In the genomic region with DNA sequence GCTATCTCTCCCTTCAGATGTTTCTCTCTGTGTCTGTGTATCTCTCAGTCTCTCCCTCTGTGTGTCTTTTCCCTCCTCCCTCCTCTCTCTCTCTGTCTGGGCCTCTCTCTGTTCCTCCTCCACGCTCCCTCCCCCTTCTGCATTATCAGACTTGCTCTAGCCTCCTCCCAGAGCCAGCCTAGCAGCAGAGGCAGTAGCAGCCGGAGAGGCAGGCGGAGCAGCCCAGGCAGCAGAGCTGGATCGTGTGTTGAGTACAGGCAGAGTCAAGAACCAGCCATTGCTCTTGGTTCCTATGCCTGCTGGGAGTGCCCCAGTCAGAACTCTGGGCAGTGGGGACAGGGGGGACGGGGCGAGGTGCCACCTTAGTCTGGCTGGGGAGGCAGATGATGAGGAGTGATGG, we compare ENCODE assay signal across 9 mouse cellular contexts. TPM values are rescaled to one million over a fixed set of nuclear protein-coding genes. Genes with fewer than 3 reads are reported as not detected.
DNase-seq lines count a peak whose midpoint lies in the region; ATAC-seq and TF ChIP-seq lines count a peak whose summit lies in the region.
"Had no signal": no experiment of that assay in that cellular context is flagged by ENCODE, and none has a peak within 500 bp of the region (broad histone marks: within the 10 kb centered on the region; RNA-seq: fewer than 3 reads in every experiment).

A gene (plus strand): TSS at position 163 of the 400 bp plus-strand sequence.

- H3K9ac ChIP-seq in hindbrain, postnatal 0 days (replicated peaks; ENCODE audit: low read length): 0 out of 2 replicates have a peak within 1 kb of the TSS, but pooled peaks have one; percentile 31
- no peak within 1 kb of the TSS for H3K9ac ChIP-seq in liver, embryonic 12.5 days
- H3K9ac ChIP-seq: embryonic facial prominence, embryonic 13.5 days had no signal

- no peaks in the 10 kb centered on the region for H3K4me1 ChIP-seq in cerebellum, adult 2 months (ENCODE audit: control insufficient read depth, insufficient read depth, low read length)
- peaks cover 16% of the 10 kb centered on the region for H3K4me1 ChIP-seq in hindbrain, postnatal 0 days (ENCODE audit: insufficient read depth, low read length)
- peaks cover 25% of the 10 kb centered on the region for H3K4me1 ChIP-seq in liver, embryonic 12.5 days
- H3K4me1 ChIP-seq: embryonic facial prominence, embryonic 13.5 days had no signal

- peak; percentile 71 for ATAC-seq in hindbrain, postnatal 0 days
- ATAC-seq in liver, embryonic 12.5 days: peak; percentile 73

- no peak for DNase-seq in cerebellum, adult 2 months
- no peak for DNase-seq in cerebellum, adult 9-11 months
- no peak for DNase-seq in adrenal gland, postnatal 14 days
- peak; percentile 64 to 74 for DNase-seq in frontal cortex, postnatal 14 days (ENCODE audit: low spot score in 2 of 2)
- DNase-seq in hindbrain, postnatal 0 days (ENCODE audit: low spot score): peak; percentile 67
- peak; percentile 85 for DNase-seq in right cerebral cortex, postnatal 25 days
- no peak for DNase-seq in natural killer cell, adult 2 months (ENCODE audit: low spot score in 2 of 2)

- no peaks in the 10 kb centered on the region for H3K36me3 ChIP-seq in hindbrain, postnatal 0 days (ENCODE audit: insufficient read depth, low read length)
- no peaks in the 10 kb centered on the region for H3K36me3 ChIP-seq in liver, embryonic 12.5 days
- H3K36me3 ChIP-seq: embryonic facial prominence, embryonic 13.5 days had no signal

- TF ChIP-seq CTCF in cerebellum, adult 2 months (IDR thresholded peaks at IDR 0.05; ENCODE audit: borderline replicate concordance, insufficient read depth, low read depth, low read length): no peak
- TF ChIP-seq CTCF in hindbrain, postnatal 0 days (IDR thresholded peaks at IDR 0.05; ENCODE audit: low read depth): no peak

- no peak within 1 kb of the TSS for H3K27ac ChIP-seq in cerebellum, adult 2 months (ENCODE audit: insufficient read depth, low read length)
- peak within 1 kb of the TSS; percentile 1; the same call in 1 of the 2 replicates for H3K27ac ChIP-seq in hindbrain, postnatal 0 days
- no peak within 1 kb of the TSS for H3K27ac ChIP-seq in liver, embryonic 12.5 days
- H3K27ac ChIP-seq: embryonic facial prominence, embryonic 13.5 days had no signal

- H3K9me3 ChIP-seq in hindbrain, postnatal 0 days (ENCODE audit: low read length): no peaks in the 10 kb centered on the region
- no peaks in the 10 kb centered on the region for H3K9me3 ChIP-seq in liver, embryonic 12.5 days (replicated peaks)
- H3K9me3 ChIP-seq: embryonic facial prominence, embryonic 13.5 days had no signal

- peak within 1 kb of the TSS; percentile 53 for H3K4me2 ChIP-seq in hindbrain, postnatal 0 days (ENCODE audit: low read depth, low read length)
- peak within 1 kb of the TSS; percentile 40 for H3K4me2 ChIP-seq in liver, embryonic 12.5 days
- H3K4me2 ChIP-seq: embryonic facial prominence, embryonic 13.5 days had no signal

- TF ChIP-seq POLR2A in cerebellum, adult 2 months (IDR thresholded peaks at IDR 0.05; ENCODE audit: borderline replicate concordance, insufficient read depth, low read length): no peak

- 7% methylated on average over 6 of the region's 6 CpGs for WGBS in cerebellum, adult 2 months
- WGBS in hindbrain, postnatal 0 days: 10% methylated on average over 6 of the region's 6 CpGs
- 9% methylated on average over 6 of the region's 6 CpGs for WGBS in liver, embryonic 12.5 days (ENCODE audit: insufficient replicate concordance)

- H3K27me3 ChIP-seq in cerebellum, adult 2 months (ENCODE audit: control insufficient read depth, insufficient read depth, low read length): no peaks in the 10 kb centered on the region
- no peaks in the 10 kb centered on the region for H3K27me3 ChIP-seq in hindbrain, postnatal 0 days (ENCODE audit: insufficient read depth, low read length)
- H3K27me3 ChIP-seq in liver, embryonic 12.5 days (replicated peaks): peaks cover 70% of the 10 kb centered on the region

- no peak within 1 kb of the TSS for H3K4me3 ChIP-seq in cerebellum, adult 2 months (replicated peaks; ENCODE audit: insufficient read depth, low read depth, low read length)
- peak within 1 kb of the TSS; percentile 29 for H3K4me3 ChIP-seq in hindbrain, postnatal 0 days (ENCODE audit: low read length)
- no peak within 1 kb of the TSS for H3K4me3 ChIP-seq in liver, embryonic 12.5 days
- H3K4me3 ChIP-seq: embryonic facial prominence, embryonic 13.5 days had no signal

RNA-seq across cellular contexts. Expression of the gene that starts here (rescaled TPM):
- polyA plus RNA-seq in cerebellum, adult 2 months (2012; rRNA removed): 26.6 and 29.6 TPM in 2 replicates
- 132 and 141 TPM in 2 replicates for total RNA-seq in adrenal gland, postnatal 14 days (2021)
- total RNA-seq in hindbrain, postnatal 0 days (2014; rRNA removed): 54.4 and 55.8 TPM in 2 replicates
- polyA plus RNA-seq in hindbrain, postnatal 0 days (2015; fragmentation: Nextera tagmentation; extraction: Ambion mirVana): 26.7 and 27.1 TPM in 2 replicates
- polyA plus RNA-seq in liver, embryonic 12.5 days (2016; fragmentation: Nextera tagmentation; extraction: Ambion mirVana): 11.9 and 12.0 TPM in 2 replicates

Comparison
In these comparisons a context has a peak if more than half of its experiments do, and no peak if none do; other contexts are left out.
1. DNase-seq: peak in frontal cortex, postnatal 14 days (2 of 2), hindbrain, postnatal 0 days (single experiment) and right cerebral cortex, postnatal 25 days (single experiment); none in cerebellum, adult 2 months (0 of 2), cerebellum, adult 9-11 months (single experiment), adrenal gland, postnatal 14 days (single experiment) and natural killer cell, adult 2 months (0 of 2).